Mouse (Mus musculus) right cerebral cortex, postnatal 10 days (tissue): Measurements from ENCODE around the gene Epb41.

Experiments
- DNase-seq, 2 experiments: peaks; one replicate each; pipeline ENCODE4 v3.0.0; 2021; ENCODE audit warnings: low spot score in 2 of 2

The Epb41 gene

GRCm38 (mm10) chr4:131898503-131899179 is 176.5 kb downstream of the Epb41 start:
- no peak for DNase-seq

- DNase-seq, result no peak
These were observed 177.3 kb downstream of the Epb41 start for GRCm38 (mm10) chr4:131897787-131898186.

- no peak for DNase-seq
These were observed 178.0 kb downstream of the Epb41 start for GRCm38 (mm10) chr4:131897109-131897508.

GRCm38 (mm10) chr4:131890692-131891091 is 184.4 kb downstream of the Epb41 start:
- no peak for DNase-seq

- no peak for DNase-seq
These were observed 186.6 kb downstream of the Epb41 start for GRCm38 (mm10) chr4:131888564-131888963.

GRCm38 (mm10) chr4:131885376-131885775 is 189.7 kb downstream of the Epb41 start:
- DNase-seq, result no peak

GRCm38 (mm10) chr4:131883571-131883970 is 191.6 kb downstream of the Epb41 start:
- no peak for DNase-seq

- no peak for DNase-seq
These were observed 193.8 kb downstream of the Epb41 start for GRCm38 (mm10) chr4:131881306-131881705.

GRCm38 (mm10) chr4:131879692-131880091 is 195.4 kb downstream of the Epb41 start:
- DNase-seq, result no peak

- no peak for DNase-seq
These were observed 198.3 kb downstream of the Epb41 start for GRCm38 (mm10) chr4:131876836-131877235.

- DNase-seq, result no peak
These were observed 199.9 kb downstream of the Epb41 start for GRCm38 (mm10) chr4:131875242-131875641.

- DNase-seq, result no peak
These were observed 200.6 kb downstream of the Epb41 start for GRCm38 (mm10) chr4:131874567-131874966.

GRCm38 (mm10) chr4:131874169-131874536 is 201.0 kb downstream of the Epb41 start:
- no peak for DNase-seq
